Mouse (Mus musculus): ENCODE measurements around the gene Calr4. TPM values are rescaled to one million over a fixed set of nuclear protein-coding genes. Genes with fewer than 3 reads are reported as not detected.

Gene Calr4
- total and polyA plus RNA-seq, 2 experiments from 2014 or later = 0.41 to 0.77 TPM

GRCm38 (mm10) chr4:109273586-109274240, 39.4 kb downstream of the Calr4 start:
- Histone ChIP-seq H3K9ac (replicated peaks; ENCODE audit: low read length, poor library complexity, severe bottlenecking) (no peak overlapping the region), H3K4me3 (ENCODE audit: low read depth, low read length) (no peak overlapping the region), H3K27ac (ENCODE audit: low read depth, low read length) (no peak overlapping the region), H3K27me3 (ENCODE audit: insufficient read depth, low read length) (no peaks in the 10 kb centered on the region), H3K4me2 (ENCODE audit: low read depth, low read length, poor library complexity, severe bottlenecking) (no peak overlapping the region), H3K9me3 (ENCODE audit: low read length) (no peaks in the 10 kb centered on the region), H3K4me1 (ENCODE audit: insufficient read depth, low read length) (no peaks in the 10 kb centered on the region), H3K36me3 (ENCODE audit: insufficient read depth, low read length) (no peaks in the 10 kb centered on the region)
- DNase-seq (ENCODE audit: low spot score) (peak; percentile 22), ATAC-seq (ENCODE audit: low FRiP score) (no peak)
- TF ChIP-seq CTCF (IDR thresholded peaks at IDR 0.05) = no peak
- 86% methylated on average over 2 of the region's 2 CpGs for WGBS

- Histone ChIP-seq H3K4me3 (ENCODE audit: low read depth, low read length) (peak within 1 kb of the TSS; percentile 89), H3K27ac (ENCODE audit: low read depth, low read length) (peak within 1 kb of the TSS; percentile 38; the same call in 1 of the 2 replicates), H3K27me3 (ENCODE audit: insufficient read depth, low read length) (no peaks in the 10 kb centered on the region), H3K4me2 (ENCODE audit: low read depth, low read length, poor library complexity, severe bottlenecking) (peak within 1 kb of the TSS; percentile 81), H3K36me3 (ENCODE audit: insufficient read depth, low read length) (no peaks in the 10 kb centered on the region), H3K4me1 (ENCODE audit: insufficient read depth, low read length) (no peaks in the 10 kb centered on the region), H3K9ac (replicated peaks; ENCODE audit: low read length, poor library complexity, severe bottlenecking) (peak within 1 kb of the TSS; percentile 68), H3K9me3 (ENCODE audit: low read length) (no peaks in the 10 kb centered on the region)
- DNase-seq (ENCODE audit: low spot score) (peak; percentile 87), ATAC-seq (ENCODE audit: low FRiP score) (peak; percentile 95)
- WGBS = 4% methylated on average over 38 of the region's 44 CpGs
- TF ChIP-seq CTCF (IDR thresholded peaks at IDR 0.05) = no peak
Measured at GRCm38 (mm10) chr4:109279689-109280458, 45.6 kb downstream of the Calr4 start, which contains the start of gene Eps15. Gene Eps15 (plus strand): TSS chr4:109280268.

- Histone ChIP-seq H3K27ac (ENCODE audit: low read depth, low read length) (peak overlapping the region; percentile 38; the same call in 1 of the 2 replicates), H3K27me3 (ENCODE audit: insufficient read depth, low read length) (no peaks in the 10 kb centered on the region)
Measured at GRCm38 (mm10) chr4:109280459-109281160, 46.3 kb downstream of the Calr4 start.

GRCm38 (mm10) chr4:109281161-109281560, 46.9 kb downstream of the Calr4 start:
- no peak for DNase-seq (ENCODE audit: low spot score)
- ATAC-seq (ENCODE audit: low FRiP score) = no peak
- no peaks in the 10 kb centered on the region for H3K27me3 ChIP-seq (ENCODE audit: insufficient read depth, low read length)
- peak overlapping the region; percentile 89 for H3K4me3 ChIP-seq (ENCODE audit: low read depth, low read length)
- 16% methylated on average over 4 of the region's 4 CpGs for WGBS
- no peaks in the 10 kb centered on the region for H3K9me3 ChIP-seq (ENCODE audit: low read length)
- peak overlapping the region; percentile 68; the same call in 1 of the 2 replicates for H3K9ac ChIP-seq (replicated peaks; ENCODE audit: low read length, poor library complexity, severe bottlenecking)
- no peaks in the 10 kb centered on the region for H3K36me3 ChIP-seq (ENCODE audit: insufficient read depth, low read length)
- H3K4me2 ChIP-seq (ENCODE audit: low read depth, low read length, poor library complexity, severe bottlenecking) = peak overlapping the region; percentile 81
- TF ChIP-seq CTCF (IDR thresholded peaks at IDR 0.05) = no peak
- no peak overlapping the region for H3K27ac ChIP-seq (ENCODE audit: low read depth, low read length)
- H3K4me1 ChIP-seq (ENCODE audit: insufficient read depth, low read length) = no peaks in the 10 kb centered on the region

More at GRCm38 (mm10) chr4:109280459-109281160, 46.3 kb downstream of the Calr4 start:
- TF ChIP-seq CTCF (IDR thresholded peaks at IDR 0.05) = no peak
- Histone ChIP-seq H3K4me3 (ENCODE audit: low read depth, low read length) (peak overlapping the region; percentile 89), H3K36me3 (ENCODE audit: insufficient read depth, low read length) (no peaks in the 10 kb centered on the region), H3K9me3 (ENCODE audit: low read length) (no peaks in the 10 kb centered on the region), H3K4me2 (ENCODE audit: low read depth, low read length, poor library complexity, severe bottlenecking) (peak overlapping the region; percentile 81), H3K9ac (replicated peaks; ENCODE audit: low read length, poor library complexity, severe bottlenecking) (peak overlapping the region; percentile 68), H3K4me1 (ENCODE audit: insufficient read depth, low read length) (no peaks in the 10 kb centered on the region)
- no peak for DNase-seq (ENCODE audit: low spot score)
- peak; percentile 77 for ATAC-seq (ENCODE audit: low FRiP score)
- WGBS = under 1% methylated on average over 39 of the region's 85 CpGs

- WGBS = 91% methylated on average over 1 of the region's 1 CpGs
- H3K27me3 ChIP-seq (ENCODE audit: insufficient read depth, low read length) = no peaks in the 10 kb centered on the region
- H3K9ac ChIP-seq (replicated peaks; ENCODE audit: low read length, poor library complexity, severe bottlenecking) = no peak overlapping the region
- no peak overlapping the region for H3K27ac ChIP-seq (ENCODE audit: low read depth, low read length)
- DNase-seq (ENCODE audit: low spot score) (no peak), ATAC-seq (ENCODE audit: low FRiP score) (no peak)
- no peaks in the 10 kb centered on the region for H3K9me3 ChIP-seq (ENCODE audit: low read length)
- peak overlapping the region; percentile 89; the same call in 1 of the 2 replicates for H3K4me3 ChIP-seq (ENCODE audit: low read depth, low read length)
- H3K36me3 ChIP-seq (ENCODE audit: insufficient read depth, low read length) = no peaks in the 10 kb centered on the region
- 0 out of 2 replicates have a peak overlapping the region, but pooled peaks have one; percentile 81 for H3K4me2 ChIP-seq (ENCODE audit: low read depth, low read length, poor library complexity, severe bottlenecking)
- no peak for TF ChIP-seq CTCF (IDR thresholded peaks at IDR 0.05)
- no peaks in the 10 kb centered on the region for H3K4me1 ChIP-seq (ENCODE audit: insufficient read depth, low read length)
Measured at GRCm38 (mm10) chr4:109281946-109282345, 47.7 kb downstream of the Calr4 start.
